Mouse (Mus musculus) CH12.LX (cell line): ENCODE data around the gene Plod3. TPM values are rescaled to one million over a fixed set of nuclear protein-coding genes. Genes with fewer than 3 reads are reported as not detected.
A peak's percentile ranks its signal among the peaks of the same experiment; 100 is the strongest.

Experiments used
- DNase-seq: peaks from one replicate; pipeline ENCODE4 v3.0.0-alpha.2; 2013; ENCODE audit errors: extremely low read depth
- H3K27ac ChIP-seq: 2 replicates; pipeline ENCODE4 v1.5.1; 2012; ENCODE audit warnings: low read depth, mild to moderate bottlenecking, control low read depth, moderate library complexity; ENCODE audit not compliant: insufficient read depth
- H3K27me3 ChIP-seq: replicated peaks from 2 replicates; pipeline ENCODE3; 2012; ENCODE audit warnings: inconsistent platforms
- H3K36me3 ChIP-seq, 2 experiments: replicated peaks in 1 of 2; 2 replicates each; pipeline versions ENCODE3 to v1.6.1; 2012; ENCODE audit warnings: inconsistent platforms in 1 of 2, low read length in 1 of 2, mild to moderate bottlenecking in 1 of 2, mixed read lengths in 1 of 2, moderate library complexity in 1 of 2; ENCODE audit not compliant: control insufficient read depth in 1 of 2, insufficient read depth in 1 of 2
- H3K4me1 ChIP-seq, 2 experiments: 2 replicates each; pipeline ENCODE4 v1.6.1; 2012; ENCODE audit warnings: inconsistent platforms in 1 of 2, moderate library complexity in 1 of 2; ENCODE audit not compliant: insufficient read depth in 2 of 2, control insufficient read depth in 1 of 2
- H3K4me2 ChIP-seq: 2 replicates; pipeline ENCODE4 v1.6.1; 2012; ENCODE audit warnings: low read depth, mild to moderate bottlenecking, control low read depth; ENCODE audit not compliant: poor library complexity, insufficient read depth, severe bottlenecking
- H3K4me3 ChIP-seq, 3 experiments: fragments of 150-350 bp in 1 of 3; sonication (generic) in 1 of 3; replicated peaks in 1 of 3; 2 replicates each; pipeline versions ENCODE3 to v1.5.1; 2011 to 2012; ENCODE audit warnings: low read depth in 2 of 3, low read length in 2 of 3, mild to moderate bottlenecking in 2 of 3, moderate library complexity in 2 of 3, control low read depth in 1 of 3, improper control_type of control experiment in 1 of 3, inconsistent platforms in 1 of 3, mixed read lengths in 1 of 3; ENCODE audit not compliant: poor library complexity in 1 of 3
- H3K79me2 ChIP-seq: replicated peaks from 2 replicates; pipeline ENCODE4 v1.6.1; 2012; ENCODE audit warnings: mild to moderate bottlenecking, moderate library complexity; ENCODE audit not compliant: control insufficient read depth, poor library complexity, insufficient read depth, severe bottlenecking; ENCODE audit errors: extremely low read depth
- H3K9ac ChIP-seq: 2 replicates; pipeline ENCODE4 v1.6.1; 2012; ENCODE audit warnings: low read depth, mild to moderate bottlenecking, control low read depth, moderate library complexity; ENCODE audit not compliant: insufficient read depth
- H3K9me3 ChIP-seq: replicated peaks from 2 replicates; pipeline ENCODE3; 2012; ENCODE audit warnings: low read length, inconsistent platforms, mixed read lengths
- BHLHE40 ChIP-seq: IDR thresholded peaks from 2 replicates; pipeline ENCODE4 v1.6.1; 2011; ENCODE audit warnings: mild to moderate bottlenecking, low read depth, low read length, improper control_type of control experiment
- CHD2 ChIP-seq: IDR thresholded peaks from 2 replicates; pipeline ENCODE4 v1.6.1; 2011; ENCODE audit warnings: low read length, improper control_type of control experiment
- CTCF ChIP-seq, 2 experiments: IDR thresholded peaks in 1 of 2; conservative IDR thresholded peaks in 1 of 2; 2 replicates each; pipeline ENCODE4 v1.5.1; 2011 to 2012; ENCODE audit warnings: low read depth in 2 of 2, low read length in 2 of 2, improper control_type of control experiment in 1 of 2, inconsistent platforms in 1 of 2, mild to moderate bottlenecking in 1 of 2, moderate library complexity in 1 of 2
- E2F4 ChIP-seq: IDR thresholded peaks from 2 replicates; pipeline ENCODE4 v1.6.1; 2011; ENCODE audit warnings: low read depth, low read length, improper control_type of control experiment; ENCODE audit not compliant: insufficient replicate concordance
- ELF1 ChIP-seq: IDR thresholded peaks from 2 replicates; pipeline ENCODE4 v1.6.1; 2014; ENCODE audit warnings: low read depth, mild to moderate bottlenecking, inconsistent platforms, low read length, improper control_type of control experiment
- ETS1 ChIP-seq: conservative IDR thresholded peaks from 2 replicates; pipeline ENCODE4 v1.6.1; 2012; ENCODE audit warnings: low read depth, mild to moderate bottlenecking, inconsistent platforms, low read length, improper control_type of control experiment, moderate library complexity
- GABPA ChIP-seq: IDR thresholded peaks from 2 replicates; pipeline ENCODE4 v1.6.1; 2012; ENCODE audit warnings: low read depth, low read length, improper control_type of control experiment, inconsistent platforms; ENCODE audit not compliant: insufficient replicate concordance
- HCFC1 ChIP-seq: IDR thresholded peaks from 2 replicates; pipeline ENCODE4 v1.6.1; 2012; ENCODE audit warnings: low read depth, mild to moderate bottlenecking, inconsistent platforms, low read length, improper control_type of control experiment
- IRF4 ChIP-seq: IDR thresholded peaks from 2 replicates; pipeline ENCODE4 v1.6.1; 2014; ENCODE audit warnings: low read depth, mild to moderate bottlenecking, inconsistent platforms, low read length, improper control_type of control experiment
- JUN ChIP-seq: IDR thresholded peaks from 2 replicates; pipeline ENCODE4 v1.6.1; 2011; ENCODE audit warnings: low read depth, mild to moderate bottlenecking, low read length, improper control_type of control experiment, moderate library complexity; ENCODE audit not compliant: insufficient read depth
- JUND ChIP-seq: conservative IDR thresholded peaks from 2 replicates; pipeline ENCODE4 v1.6.1; 2011; ENCODE audit warnings: low read depth, low read length, improper control_type of control experiment
- MAFK ChIP-seq: IDR thresholded peaks from 2 replicates; pipeline ENCODE4 v1.6.1; 2011; ENCODE audit warnings: low read length, improper control_type of control experiment; ENCODE audit not compliant: insufficient replicate concordance
- MAX ChIP-seq: IDR thresholded peaks from 2 replicates; pipeline ENCODE4 v1.6.1; 2011; ENCODE audit warnings: low read length, improper control_type of control experiment
- MAZ ChIP-seq: IDR thresholded peaks from 2 replicates; pipeline ENCODE4 v1.6.1; 2012; ENCODE audit warnings: low read depth, mild to moderate bottlenecking, inconsistent platforms, low read length, improper control_type of control experiment, moderate library complexity
- MXI1 ChIP-seq: IDR thresholded peaks from 2 replicates; pipeline ENCODE4 v1.6.1; 2011; ENCODE audit warnings: mild to moderate bottlenecking, low read depth, low read length, improper control_type of control experiment
- MYC ChIP-seq: IDR thresholded peaks from 2 replicates; pipeline ENCODE4 v1.6.1; 2011; ENCODE audit warnings: low read depth, mild to moderate bottlenecking, improper control_type of control experiment, low read length
- NELFE ChIP-seq: IDR thresholded peaks from 2 replicates; pipeline ENCODE4 v1.6.1; 2011; ENCODE audit warnings: low read depth, low read length, improper control_type of control experiment
- NRF1 ChIP-seq: IDR thresholded peaks from 2 replicates; pipeline ENCODE4 v1.6.1; 2014; ENCODE audit warnings: low read depth, mild to moderate bottlenecking, inconsistent platforms, low read length, improper control_type of control experiment, moderate library complexity
- PAX5 ChIP-seq: IDR thresholded peaks from 2 replicates; pipeline ENCODE4 v1.6.1; 2012; ENCODE audit warnings: low read length, inconsistent platforms, mixed read lengths
- POLR2AphosphoS2 ChIP-seq: IDR thresholded peaks from 2 replicates; pipeline ENCODE4 v1.6.1; 2011; ENCODE audit warnings: low read depth, low read length, improper control_type of control experiment
- RAD21 ChIP-seq: IDR thresholded peaks from 2 replicates; pipeline ENCODE4 v1.6.1; 2011; ENCODE audit warnings: low read depth, mild to moderate bottlenecking, low read length, improper control_type of control experiment, moderate library complexity
- RCOR1 ChIP-seq: conservative IDR thresholded peaks from 2 replicates; pipeline ENCODE4 v1.6.1; 2012; ENCODE audit warnings: low read depth, mild to moderate bottlenecking, inconsistent platforms, low read length, improper control_type of control experiment
- SIN3A ChIP-seq: IDR thresholded peaks from 2 replicates; pipeline ENCODE4 v1.6.1; 2012; ENCODE audit warnings: low read length, improper control_type of control experiment, inconsistent platforms
- SMC3 ChIP-seq: IDR thresholded peaks from 2 replicates; pipeline ENCODE4 v1.6.1; 2011; ENCODE audit warnings: low read depth, low read length, improper control_type of control experiment
- TCF12 ChIP-seq: IDR thresholded peaks from 2 replicates; pipeline ENCODE4 v1.6.1; 2014; ENCODE audit warnings: low read depth, mild to moderate bottlenecking, inconsistent platforms, low read length, improper control_type of control experiment
- UBTF ChIP-seq: IDR thresholded peaks from 2 replicates; pipeline ENCODE4 v1.6.1; 2012; ENCODE audit warnings: low read depth, mild to moderate bottlenecking, inconsistent platforms, low read length, improper control_type of control experiment, moderate library complexity
- USF1 ChIP-seq: IDR thresholded peaks from 2 replicates; pipeline ENCODE4 v1.6.1; 2014; ENCODE audit warnings: low read depth, mild to moderate bottlenecking, inconsistent platforms, low read length, improper control_type of control experiment
- ZC3H11A ChIP-seq: IDR thresholded peaks from 2 replicates; pipeline ENCODE4 v1.6.1; 2012; ENCODE audit warnings: low read depth, mild to moderate bottlenecking, inconsistent platforms, low read length, improper control_type of control experiment
- ZKSCAN1 ChIP-seq: IDR thresholded peaks from 2 replicates; pipeline ENCODE4 v1.6.1; 2012; ENCODE audit warnings: low read depth, inconsistent platforms, low read length, improper control_type of control experiment, borderline replicate concordance
- ZMIZ1 ChIP-seq: IDR thresholded peaks from 2 replicates; pipeline ENCODE4 v1.6.1; 2012; ENCODE audit warnings: low read depth, mild to moderate bottlenecking, inconsistent platforms, low read length, improper control_type of control experiment
- ZNF384 ChIP-seq: IDR thresholded peaks from 2 replicates; pipeline ENCODE4 v1.6.1; 2012; ENCODE audit warnings: low read depth, low read length, improper control_type of control experiment, inconsistent platforms
- dilution Hi-C: fragments of 300-500 bp; cut with MboI; formaldehyde crosslinking; loops from 2 replicates; pipeline ENCODE4 v1.14.3; 2020; ENCODE audit warnings: low sequenced_read_pairs; ENCODE audit not compliant: extremely low pct_unique_long_range_greater_than_20kb, extremely low pct_ligation_motif_present
- in situ Hi-C: fragments of 300-500 bp; cut with MboI; formaldehyde crosslinking; loops from 3 replicates; pipeline ENCODE4 v1.14.3; 2019; ENCODE audit warnings: low sequenced_read_pairs, low pct_ligation_motif_present, low pct_unique_long_range_greater_than_20kb, mixed read lengths
- polyA plus RNA-seq: library from polyadenylated mRNA; unstranded; fragments of >175 nt; gene quantifications from 2 replicates; pipeline ENCODE4 v1.2.1, GENCODE M21; 2012; ENCODE audit warnings: low read depth; ENCODE audit not compliant: insufficient read length
- total RNA-seq, 2 experiments: library from RNA; depleted of rRNA; stranded (reverse); fragments of 300-350 nt in 1 of 2; fragments of >200 nt in 1 of 2; gene quantifications; 2 replicates each; pipeline ENCODE4 v1.2.3; 2012 to 2014

Gene Plod3
- total and polyA plus RNA-seq, 3 experiments, result 8.8 to 45.2 (median 23.6) TPM

- in situ Hi-C loops, result no loop called here
- H3K27ac ChIP-seq, result no peak overlapping the region
- dilution Hi-C loops, result no loop called here
- H3K9ac ChIP-seq, result no peak overlapping the region
- TF ChIP-seq BHLHE40 (no peak), RAD21 (peak; percentile 42), JUND (no peak), MAZ (no peak), ELF1 (no peak), SMC3 (peak; percentile 71), NRF1 (no peak), GABPA (no peak), ZMIZ1 (no peak), MAX (no peak), PAX5 (no peak), RCOR1 (no peak), SIN3A (no peak), POLR2AphosphoS2 (no peak), USF1 (no peak), CTCF (conservative IDR thresholded peaks at IDR 0.05 in 1 of 2, IDR thresholded peaks at IDR 0.05 in 1 of 2; ENCODE audit: low read depth in 2 of 2, low read length in 2 of 2) (peak; percentile 40 to 73), UBTF (no peak), ETS1 (no peak), ZKSCAN1 (no peak), IRF4 (no peak), HCFC1 (no peak)
- H3K4me3 ChIP-seq, result no peak overlapping the region
- no peak overlapping the region for H3K4me2 ChIP-seq
- H3K9me3 ChIP-seq, result peaks cover 14% of the 10 kb centered on the region
- DNase-seq, result peak; percentile 43
- peaks cover 75% of the 10 kb centered on the region for H3K27me3 ChIP-seq
- no peaks in the 10 kb centered on the region for H3K79me2 ChIP-seq
- H3K4me1 ChIP-seq, result no peaks in the 10 kb centered on the region
- H3K36me3 ChIP-seq, result no peaks in the 10 kb centered on the region
Measured at GRCm38 (mm10) chr5:137009988-137010387, 23.2 kb downstream of the Plod3 start.

GRCm38 (mm10) chr5:137012401-137012950, 25.7 kb downstream of the Plod3 start:
- Histone ChIP-seq H3K27me3 (peaks cover 56% of the 10 kb centered on the region), H3K9me3 (peaks cover 20% of the 10 kb centered on the region), H3K27ac (no peak overlapping the region), H3K4me1 (no peaks in the 10 kb centered on the region), H3K79me2 (no peaks in the 10 kb centered on the region), H3K36me3 (no peaks in the 10 kb centered on the region), H3K4me2 (no peak overlapping the region), H3K9ac (no peak overlapping the region), H3K4me3 (no peak overlapping the region)
- dilution Hi-C loops (no loop called here), in situ Hi-C loops (no loop called here)
- no peak for TF ChIP-seq NRF1
- TF ChIP-seq MXI1, result no peak
- no peak for TF ChIP-seq TCF12
- no peak for TF ChIP-seq USF1
- TF ChIP-seq JUN, result no peak
- TF ChIP-seq RCOR1, result no peak
- TF ChIP-seq MAZ, result no peak
- no peak for TF ChIP-seq CHD2
- TF ChIP-seq ZNF384, result no peak
- TF ChIP-seq JUND, result no peak
- TF ChIP-seq ZMIZ1, result no peak
- no peak for TF ChIP-seq MAFK
- no peak for TF ChIP-seq MYC
- TF ChIP-seq ZC3H11A, result no peak
- no peak for TF ChIP-seq SMC3
- TF ChIP-seq NELFE, result no peak
- no peak for TF ChIP-seq E2F4
- TF ChIP-seq ETS1, result no peak
- no peak for DNase-seq
